In the genomic region with DNA sequence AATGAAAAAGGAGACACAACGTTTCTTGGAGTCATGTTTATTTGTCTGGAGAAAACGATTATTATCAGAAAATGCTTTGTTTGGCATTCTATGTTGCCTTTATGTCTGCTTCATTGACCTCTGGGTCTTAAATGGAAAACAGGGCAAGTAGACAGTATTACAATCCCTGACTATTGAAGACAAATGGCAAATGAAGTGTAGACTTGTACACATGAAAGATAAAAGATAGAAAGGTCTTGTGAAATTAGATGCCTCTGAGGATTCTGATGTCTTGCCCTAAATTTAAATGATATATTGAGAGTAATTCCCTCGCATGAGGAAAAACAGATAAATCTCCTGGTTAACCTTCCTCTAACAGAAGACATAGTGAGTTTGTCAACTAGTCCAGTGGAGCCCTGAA, we compare ENCODE assay signal across 15 mouse cellular contexts.
"Had no signal": no experiment of that assay in that cellular context is flagged by ENCODE, and none has a peak within 500 bp of the region (broad histone marks: within the 10 kb centered on the region; RNA-seq: fewer than 3 reads in every experiment).

No protein-coding gene starts in this region.

- H3K27me3 ChIP-seq: neural tube, embryonic 15.5 days; stomach, embryonic 15.5 days had no signal

- DNase-seq: retina, postnatal 1 day; right cerebral cortex, adult 18-20 months; right cerebral cortex, postnatal 14 days; right cerebral cortex, postnatal 25 days; right cerebral cortex, postnatal 4 days; spleen, adult 18-20 months; thymus, adult 18-20 months; thymus, adult 2 months; thymus, postnatal 14 days; thymus, postnatal 25 days; thymus, postnatal 36 days; thymus, postnatal 4 days had no signal

- H3K9me3 ChIP-seq: neural tube, embryonic 15.5 days; stomach, embryonic 15.5 days had no signal

- H3K4me3 ChIP-seq: neural tube, embryonic 15.5 days; stomach, embryonic 15.5 days had no signal

- H3K9ac ChIP-seq: neural tube, embryonic 15.5 days; stomach, embryonic 15.5 days had no signal

- H3K27ac ChIP-seq: neural tube, embryonic 15.5 days; stomach, embryonic 15.5 days; stomach, postnatal 0 days had no signal

- H3K4me1 ChIP-seq: neural tube, embryonic 15.5 days; stomach, embryonic 15.5 days had no signal

- H3K36me3 ChIP-seq: neural tube, embryonic 15.5 days; stomach, embryonic 15.5 days had no signal

- H3K4me2 ChIP-seq: neural tube, embryonic 15.5 days; stomach, embryonic 15.5 days had no signal
